Mouse (Mus musculus): Measurements from ENCODE around the gene Nmi.

GRCm38 (mm10) chr2:51934574-51935334 lies 38.5 kb downstream of the Nmi start, which contains the start of gene Rbm43:
- TF ChIP-seq POLR2A (IDR thresholded peaks at IDR 0.05; ENCODE audit: low read depth, low read length) (no peak), CTCF (conservative IDR thresholded peaks at IDR 0.05; ENCODE audit: insufficient read depth, insufficient read length, low read depth, low read length) (no peak)
